Mouse (Mus musculus) layer of hippocampus, adult 11-12 months (tissue): ENCODE results near the gene Rabgap1.
"Not testable (repeated sequence)": the region's sequence is repeated elsewhere in the genome, so short reads cannot be mapped to it uniquely, and the experiment has no call there.

ENCODE experiments used
- DNase-seq: peaks from one replicate; pipeline ENCODE4 v3.0.0; 2022; ENCODE audit warnings: low spot score

The Rabgap1 gene

GRCm38 (mm10) chr2:37442611-37443591, at the start of gene Rabgap1, which contains the start of the genes Zbtb26 and Zbtb6:
Gene Rabgap1, plus strand, starts transcription at chr2:37443279.
Gene Zbtb26, minus strand, starts transcription at chr2:37443135.
Gene Zbtb6, minus strand, starts transcription at chr2:37443171.
- DNase-seq, result peak; percentile 95

GRCm38 (mm10) chr2:37395539-37395938, 47.5 kb upstream of the Rabgap1 start:
- no peak for DNase-seq

GRCm38 (mm10) chr2:37421903-37422302, 21.2 kb upstream of the Rabgap1 start:
- DNase-seq, result no peak

GRCm38 (mm10) chr2:37422306-37423304, 20.5 kb upstream of the Rabgap1 start, which contains the start of gene Rc3h2:
Gene Rc3h2, minus strand, starts transcription at chr2:37422903.
- peak; percentile 96 for DNase-seq

GRCm38 (mm10) chr2:37423671-37424070, 19.4 kb upstream of the Rabgap1 start:
- no peak for DNase-seq

GRCm38 (mm10) chr2:37430593-37431464, 12.2 kb upstream of the Rabgap1 start:
- peak; percentile 86 for DNase-seq

DNA sequence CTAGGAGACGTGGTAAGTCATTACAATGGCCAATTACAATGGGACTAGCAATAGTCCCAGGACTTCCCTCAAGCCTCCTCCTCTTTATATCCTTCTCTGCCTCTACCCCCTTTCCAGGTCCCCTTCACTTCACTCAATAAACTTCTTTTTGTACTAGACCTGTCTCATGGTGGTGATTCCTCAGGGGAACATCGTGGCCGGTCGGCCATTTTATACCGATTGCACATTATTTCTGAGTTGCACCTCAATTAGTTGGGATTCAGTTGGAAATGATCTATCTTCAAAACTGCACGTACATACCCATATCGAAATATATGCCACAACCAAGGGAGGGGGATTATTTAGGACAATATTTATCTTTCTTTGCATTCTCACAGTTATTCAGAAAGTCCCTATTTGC, 11.5 kb upstream of the Rabgap1 start:
- DNase-seq, result no peak

DNA sequence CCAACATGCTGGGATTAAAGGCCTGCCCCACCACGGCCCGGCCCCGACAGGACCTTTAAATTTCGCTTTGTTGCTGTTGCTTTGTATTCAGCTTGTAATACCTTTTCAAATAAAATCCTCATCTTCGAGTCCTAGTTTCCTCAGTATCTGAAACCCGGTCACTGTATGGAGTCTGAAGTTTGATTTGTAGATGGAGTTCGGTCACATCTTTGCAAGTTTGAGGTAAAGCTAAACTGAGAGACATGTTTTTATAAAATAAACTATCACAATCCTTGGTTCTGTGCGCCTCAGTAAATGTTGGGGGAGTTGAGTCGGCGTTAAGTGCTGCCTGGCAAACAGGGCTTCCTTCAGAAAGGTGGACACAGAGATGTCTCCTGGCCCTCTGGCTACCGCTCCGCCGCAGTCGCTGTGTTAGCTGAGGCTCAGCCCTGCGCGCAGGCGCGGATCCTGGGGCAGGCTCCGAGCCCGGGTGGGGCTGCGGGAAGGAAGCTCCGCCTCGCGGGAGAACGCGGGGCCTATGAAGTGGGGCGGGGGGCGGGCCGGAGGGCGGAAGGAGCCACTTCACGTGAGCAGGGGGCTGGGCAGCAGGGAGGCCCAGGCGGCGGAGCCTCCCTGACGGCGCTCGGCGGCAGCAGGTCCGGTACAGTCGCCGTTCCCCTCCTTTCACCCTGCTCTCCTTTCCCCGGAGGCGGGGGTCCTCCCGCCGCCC, 8.7 kb downstream of the Rabgap1 start:
- peak; percentile 91 for DNase-seq

DNA sequence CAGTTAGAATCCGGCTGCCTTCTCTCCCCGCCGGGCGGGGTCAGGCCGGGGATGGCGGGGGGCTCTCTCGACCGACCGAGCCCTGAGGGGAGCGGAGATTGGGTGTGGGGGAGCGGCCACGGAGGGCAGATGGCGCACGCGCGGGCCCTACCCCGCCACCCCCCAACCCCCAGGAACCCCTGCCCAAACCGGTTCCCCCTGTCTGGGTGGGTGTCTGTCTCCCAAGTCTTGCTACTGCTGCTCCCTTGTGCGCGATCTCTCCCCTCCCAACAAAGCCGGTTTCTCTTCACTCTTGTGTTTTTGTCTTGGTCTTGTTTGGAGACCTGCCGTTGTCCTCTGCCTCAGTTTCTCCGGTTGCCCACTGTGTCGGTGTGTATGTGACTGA, 9.3 kb downstream of the Rabgap1 start:
- no peak for DNase-seq

- DNase-seq, result no peak
Measured at GRCm38 (mm10) chr2:37460707-37461106, 17.6 kb downstream of the Rabgap1 start.

- no peak for DNase-seq
Measured at GRCm38 (mm10) chr2:37466266-37466665, 23.2 kb downstream of the Rabgap1 start.

DNA sequence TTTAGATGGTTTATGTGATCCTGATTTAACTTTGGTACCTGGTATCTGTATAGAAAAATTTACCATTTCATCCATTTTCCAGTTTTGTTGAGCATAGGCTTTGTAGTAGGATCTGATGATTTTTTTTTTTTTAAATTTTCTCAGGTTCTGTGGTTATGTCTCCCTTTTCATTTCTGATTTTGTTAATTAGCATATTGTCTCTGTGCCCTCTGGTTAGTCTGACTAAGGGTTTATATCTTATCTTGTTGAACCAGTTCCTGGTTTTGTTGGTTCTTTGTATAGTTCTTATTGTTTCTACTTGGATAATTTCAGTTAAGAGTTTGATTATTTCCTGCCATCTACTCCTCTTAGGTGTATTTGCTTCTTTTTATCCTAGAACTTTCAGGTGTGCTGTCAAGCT, 36.5 kb downstream of the Rabgap1 start:
- no peak for DNase-seq

DNA sequence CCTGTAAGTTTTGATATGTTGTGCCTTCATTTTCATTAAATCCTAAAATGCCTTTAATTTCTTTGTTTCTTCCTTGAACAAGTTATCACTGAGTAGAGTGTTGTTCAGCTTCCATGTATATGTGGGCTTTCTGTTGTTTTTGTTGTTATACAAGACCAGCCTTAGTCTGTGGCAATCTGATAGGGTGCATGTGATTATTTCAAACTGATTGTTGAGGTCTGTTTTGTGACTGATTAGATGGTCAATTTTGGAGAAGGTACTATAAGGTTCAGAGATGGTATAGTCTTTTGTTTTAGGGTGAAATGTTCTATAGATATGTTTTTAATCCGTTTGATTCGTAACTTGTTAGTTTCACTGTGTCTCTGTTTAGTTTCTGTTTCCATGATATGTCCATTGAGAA, 37.0 kb downstream of the Rabgap1 start:
- DNase-seq, result no peak

- no peak for DNase-seq
Measured at GRCm38 (mm10) chr2:37484165-37484564, 41.1 kb downstream of the Rabgap1 start.

GRCm38 (mm10) chr2:37485370-37485769, 42.3 kb downstream of the Rabgap1 start:
- peak; percentile 43 for DNase-seq

GRCm38 (mm10) chr2:37486408-37486807, 43.3 kb downstream of the Rabgap1 start:
- no peak for DNase-seq

DNA sequence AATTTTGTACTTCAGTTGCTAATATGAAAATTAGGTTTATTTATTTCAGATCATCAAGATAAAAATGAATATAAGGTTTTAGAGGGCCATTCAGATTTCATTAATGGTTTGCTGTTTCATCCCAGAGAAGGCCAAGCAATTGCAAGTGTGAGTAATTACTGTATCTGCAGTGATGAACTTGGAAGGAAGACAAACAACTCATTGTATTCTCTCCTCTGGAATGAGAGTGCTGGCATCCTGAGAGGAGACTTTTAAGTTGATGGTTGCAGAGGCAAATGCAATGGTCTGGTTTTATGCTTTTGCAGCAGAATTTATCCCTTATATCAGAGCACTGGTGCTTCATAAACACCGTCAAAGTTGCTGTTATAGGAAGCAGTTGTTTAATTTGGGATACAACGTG, 45.9 kb downstream of the Rabgap1 start:
- DNase-seq, result no peak

DNA sequence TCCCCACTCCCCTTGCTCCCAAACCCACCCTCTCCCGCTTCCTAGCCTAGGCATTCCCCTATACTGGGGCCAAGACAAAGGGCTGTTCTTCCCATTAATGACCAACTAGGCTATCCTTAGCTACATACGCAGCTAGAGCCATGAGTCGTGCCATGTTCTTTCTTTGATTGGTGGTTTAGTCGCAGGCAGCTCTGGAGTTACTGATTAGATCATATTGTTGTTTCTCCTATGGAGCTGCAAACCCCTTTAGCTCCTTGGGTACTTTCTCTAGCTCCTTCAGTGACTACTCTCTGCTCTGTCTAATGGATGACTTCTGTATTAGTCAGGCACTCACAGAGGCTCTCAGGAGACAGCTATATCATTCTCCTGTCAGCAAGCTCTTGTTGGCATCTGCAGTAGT, 54.2 kb downstream of the Rabgap1 start:
- DNase-seq, result no peak

DNA sequence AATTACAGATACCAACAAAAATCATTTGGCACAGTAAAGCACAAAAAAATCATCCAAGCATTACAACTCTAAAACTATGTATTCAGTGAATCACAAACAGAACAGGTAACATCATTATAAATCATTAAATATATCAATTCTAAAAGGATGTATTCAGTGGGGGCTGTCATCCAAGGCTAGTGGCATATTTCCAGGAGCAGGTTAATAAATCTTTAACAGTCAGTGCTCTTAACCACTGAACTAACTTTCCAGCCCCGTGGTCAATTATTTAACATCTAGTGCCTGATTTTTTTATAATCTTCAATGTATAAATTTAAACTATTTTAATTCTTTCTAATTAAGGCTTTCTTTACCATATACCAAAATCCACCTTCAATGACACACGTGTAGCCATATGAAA, 62.8 kb downstream of the Rabgap1 start:
- DNase-seq, result not testable (repeated sequence)

- no peak for DNase-seq
Measured at GRCm38 (mm10) chr2:37511134-37511901, 68.2 kb downstream of the Rabgap1 start.
